Mouse (Mus musculus) spleen, adult 2 months (tissue): ENCODE measurements around the gene Flg2. TPM values are rescaled to one million over a fixed set of nuclear protein-coding genes. Genes with fewer than 3 reads are reported as not detected.

Experiments
- DNase-seq, 2 experiments: peaks; one replicate each; pipeline versions ENCODE4 v3.0.0 to v3.0.0-alpha.2; 2012 to 2021; ENCODE audit warnings: low spot score in 2 of 2, low read depth in 1 of 2
- H3K27ac ChIP-seq: fragments of 200-500 bp; 2 replicates; pipeline ENCODE4 v1.5.1; 2012; ENCODE audit warnings: low read length, inconsistent platforms; ENCODE audit not compliant: insufficient read depth
- H3K27me3 ChIP-seq: fragments of 200-500 bp; 2 replicates; pipeline ENCODE4 v1.6.1; 2012; ENCODE audit warnings: mild to moderate bottlenecking, moderate library complexity, low read length, inconsistent platforms; ENCODE audit not compliant: control insufficient read depth, insufficient read depth
- H3K36me3 ChIP-seq: fragments of 200-500 bp; 2 replicates; pipeline ENCODE4 v1.6.1; 2012; ENCODE audit warnings: mild to moderate bottlenecking, low read length, inconsistent platforms; ENCODE audit not compliant: control insufficient read depth, insufficient read depth
- H3K4me1 ChIP-seq: fragments of 200-500 bp; 2 replicates; pipeline ENCODE4 v1.6.1; 2011; ENCODE audit warnings: inconsistent platforms; ENCODE audit not compliant: control insufficient read depth, insufficient read depth, insufficient read length
- H3K4me3 ChIP-seq: fragments of 200-500 bp; 2 replicates; pipeline ENCODE4 v1.5.1; 2011; ENCODE audit warnings: mild to moderate bottlenecking, inconsistent platforms; ENCODE audit not compliant: insufficient read depth, insufficient read length; ENCODE audit errors: extremely low read depth
- CTCF ChIP-seq: fragments of 200-500 bp; IDR thresholded peaks from 2 replicates; pipeline ENCODE4 v1.5.1; 2011; ENCODE audit warnings: mild to moderate bottlenecking, inconsistent platforms; ENCODE audit not compliant: insufficient read depth, insufficient read length, insufficient replicate concordance; ENCODE audit errors: extremely low read depth
- POLR2A ChIP-seq: fragments of 200-500 bp; IDR thresholded peaks from 2 replicates; pipeline ENCODE4 v1.6.1; 2011; ENCODE audit warnings: low read depth, low read length, inconsistent platforms
- WGBS: fragments of 180-500 bp; shearing (Covaris S2); methylation state at CpG from one replicate; pipeline ENCODE4 v1.1.7; 2018; 5-methylcytosine and 5-hydroxymethylcytosine counted together
- polyA plus RNA-seq: library from polyadenylated mRNA; depleted of rRNA; stranded (reverse); fragments of >200 nt; gene quantifications from 2 replicates; pipeline ENCODE4 v1.2.3, GENCODE M21; 2012; rRNA removed

Flg2 gene
- polyA plus RNA-seq = not detected in 2 replicates

- 86% methylated on average over 3 of the region's 3 CpGs for WGBS
- Histone ChIP-seq H3K27me3 (no peaks in the 10 kb centered on the region), H3K4me3 (no peak within 1 kb of the TSS), H3K27ac (no peak within 1 kb of the TSS), H3K36me3 (no peaks in the 10 kb centered on the region), H3K4me1 (no peaks in the 10 kb centered on the region)
- TF ChIP-seq POLR2A = no peak
- DNase-seq = no peak
These were observed at the start of gene Flg2 for GRCm38 (mm10) chr3:93196978-93197377. TSS of gene Flg2 (plus strand) at chr3:93197278.

GRCm38 (mm10) chr3:93162502-93162901 is 34.6 kb upstream of the Flg2 start:
- Histone ChIP-seq H3K27me3 (no peaks in the 10 kb centered on the region), H3K4me3 (no peak overlapping the region), H3K4me1 (no peaks in the 10 kb centered on the region), H3K36me3 (no peaks in the 10 kb centered on the region), H3K27ac (no peak overlapping the region)
- DNase-seq = no peak
- TF ChIP-seq CTCF (no peak), POLR2A (no peak)
- 72% methylated on average over 6 of the region's 6 CpGs for WGBS

DNA sequence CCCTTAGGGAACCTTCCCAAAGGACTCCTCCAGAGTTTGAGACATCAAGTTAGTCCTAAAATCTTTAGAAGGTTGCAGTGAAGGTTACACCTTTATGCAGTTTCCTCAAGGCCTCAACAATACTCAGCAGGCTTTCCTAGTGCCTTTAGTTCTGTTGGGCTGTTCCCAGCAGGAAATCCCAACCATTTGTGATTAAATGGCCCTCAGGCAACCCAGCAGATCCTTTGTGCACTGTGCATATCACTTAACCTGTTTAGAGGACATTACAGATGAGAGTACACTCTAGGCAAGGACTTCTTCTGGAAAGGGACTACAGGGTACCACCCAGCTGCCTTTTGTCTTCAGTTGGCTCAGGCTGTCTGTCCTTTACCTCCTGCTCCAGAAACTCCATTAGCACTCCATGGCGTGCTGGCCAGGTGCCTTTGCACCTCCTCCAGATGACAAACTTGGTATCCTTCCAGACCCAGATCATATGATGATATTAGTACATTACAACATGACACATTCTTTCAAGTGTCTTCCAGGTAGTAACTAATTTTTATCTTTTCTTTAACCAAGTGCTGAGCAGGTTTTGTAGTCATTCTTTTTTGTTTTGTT is 34.0 kb upstream of the Flg2 start:
- no peaks in the 10 kb centered on the region for H3K27me3 ChIP-seq
- H3K4me3 ChIP-seq = no peak overlapping the region
- no peaks in the 10 kb centered on the region for H3K4me1 ChIP-seq
- H3K36me3 ChIP-seq = no peaks in the 10 kb centered on the region
- no peak overlapping the region for H3K27ac ChIP-seq
- no peak for DNase-seq
- WGBS = 72% methylated on average over 1 of the region's 1 CpGs
- no peak for TF ChIP-seq POLR2A
- TF ChIP-seq CTCF = no peak

- no peak for DNase-seq
- WGBS = 85% methylated on average over 4 of the region's 4 CpGs
- no peaks in the 10 kb centered on the region for H3K27me3 ChIP-seq
- TF ChIP-seq CTCF (no peak), POLR2A (no peak)
- H3K36me3 ChIP-seq = no peaks in the 10 kb centered on the region
- H3K4me1 ChIP-seq = no peaks in the 10 kb centered on the region
- H3K4me3 ChIP-seq = no peak overlapping the region
- no peak overlapping the region for H3K27ac ChIP-seq
These were observed 16.2 kb upstream of the Flg2 start for GRCm38 (mm10) chr3:93180856-93181255.

GRCm38 (mm10) chr3:93201955-93202354 is 4.9 kb downstream of the Flg2 start:
- 82% methylated on average over 2 of the region's 2 CpGs for WGBS

DNA sequence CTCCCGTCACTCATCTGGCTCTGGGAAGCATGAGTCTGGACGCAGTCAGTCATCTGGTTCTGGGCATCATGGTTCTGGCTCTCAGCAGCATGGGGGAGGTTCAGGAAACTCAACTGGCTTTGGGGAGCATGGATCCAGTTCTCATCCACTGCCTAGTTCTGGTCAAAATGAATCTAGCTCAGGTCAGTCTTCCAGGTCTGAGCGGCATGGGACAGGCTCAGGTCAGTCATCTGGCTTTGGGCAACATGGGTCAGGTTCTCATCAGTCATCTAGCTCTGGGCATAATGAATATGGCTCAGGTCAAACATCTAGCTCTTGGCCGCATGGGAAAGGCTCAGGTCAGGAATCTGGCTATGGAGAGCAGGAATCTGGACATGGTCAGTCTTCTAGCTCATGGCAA is 5.4 kb downstream of the Flg2 start:
- H3K27me3 ChIP-seq = no peaks in the 10 kb centered on the region
- H3K36me3 ChIP-seq = no peaks in the 10 kb centered on the region
- H3K4me1 ChIP-seq = no peaks in the 10 kb centered on the region
- no peak for TF ChIP-seq POLR2A
- no peak for TF ChIP-seq CTCF
- no peak for DNase-seq
- no peak overlapping the region for H3K4me3 ChIP-seq
- WGBS = 87% methylated on average over 4 of the region's 4 CpGs
- H3K27ac ChIP-seq = no peak overlapping the region

More at GRCm38 (mm10) chr3:93201955-93202354, 4.9 kb downstream of the Flg2 start:
- no peak for DNase-seq
- Histone ChIP-seq H3K4me3 (no peak overlapping the region), H3K27me3 (no peaks in the 10 kb centered on the region), H3K36me3 (no peaks in the 10 kb centered on the region), H3K4me1 (no peaks in the 10 kb centered on the region), H3K27ac (no peak overlapping the region)
- TF ChIP-seq CTCF (no peak), POLR2A (no peak)

Other genes starting within 250 kb of the Flg2 start
- not detected in 2 replicates for gene Lce3d, start 239.9 kb upstream of the Flg2 start, polyA plus RNA-seq
- not detected in 2 replicates for gene Lce3e, start 230.2 kb upstream of the Flg2 start, polyA plus RNA-seq
- gene Lce3f, start 205.1 kb upstream of the Flg2 start, polyA plus RNA-seq = not detected in 2 replicates
- not detected in 2 replicates for gene Crct1, start 181.6 kb upstream of the Flg2 start, polyA plus RNA-seq
- not detected in 2 replicates for gene Lce1m, start 178.2 kb upstream of the Flg2 start, polyA plus RNA-seq
- not detected in 2 replicates for gene Gm4858, start 128.5 kb upstream of the Flg2 start, polyA plus RNA-seq
- not detected in 2 replicates for gene Crnn, start 52.5 kb upstream of the Flg2 start, polyA plus RNA-seq
- not detected in 2 replicates for gene Flg, start 76.2 kb downstream of the Flg2 start, polyA plus RNA-seq
- not detected in 2 replicates for gene Hrnr, start 122.5 kb downstream of the Flg2 start, polyA plus RNA-seq
- not detected in 2 replicates for gene Rptn, start 196.4 kb downstream of the Flg2 start, polyA plus RNA-seq
- gene Tchh, start 245.1 kb downstream of the Flg2 start, polyA plus RNA-seq = 0.01 TPM in 1 of 2 replicates, not detected in the other